Mouse (Mus musculus): ENCODE data around the gene Ehhadh.
A peak's percentile ranks its signal among the peaks of the same experiment; 100 is the strongest.
"Not testable (repeated sequence)": the region's sequence is repeated elsewhere in the genome, so short reads cannot be mapped to it uniquely, and the experiment has no call there.

Gene Ehhadh

DNA sequence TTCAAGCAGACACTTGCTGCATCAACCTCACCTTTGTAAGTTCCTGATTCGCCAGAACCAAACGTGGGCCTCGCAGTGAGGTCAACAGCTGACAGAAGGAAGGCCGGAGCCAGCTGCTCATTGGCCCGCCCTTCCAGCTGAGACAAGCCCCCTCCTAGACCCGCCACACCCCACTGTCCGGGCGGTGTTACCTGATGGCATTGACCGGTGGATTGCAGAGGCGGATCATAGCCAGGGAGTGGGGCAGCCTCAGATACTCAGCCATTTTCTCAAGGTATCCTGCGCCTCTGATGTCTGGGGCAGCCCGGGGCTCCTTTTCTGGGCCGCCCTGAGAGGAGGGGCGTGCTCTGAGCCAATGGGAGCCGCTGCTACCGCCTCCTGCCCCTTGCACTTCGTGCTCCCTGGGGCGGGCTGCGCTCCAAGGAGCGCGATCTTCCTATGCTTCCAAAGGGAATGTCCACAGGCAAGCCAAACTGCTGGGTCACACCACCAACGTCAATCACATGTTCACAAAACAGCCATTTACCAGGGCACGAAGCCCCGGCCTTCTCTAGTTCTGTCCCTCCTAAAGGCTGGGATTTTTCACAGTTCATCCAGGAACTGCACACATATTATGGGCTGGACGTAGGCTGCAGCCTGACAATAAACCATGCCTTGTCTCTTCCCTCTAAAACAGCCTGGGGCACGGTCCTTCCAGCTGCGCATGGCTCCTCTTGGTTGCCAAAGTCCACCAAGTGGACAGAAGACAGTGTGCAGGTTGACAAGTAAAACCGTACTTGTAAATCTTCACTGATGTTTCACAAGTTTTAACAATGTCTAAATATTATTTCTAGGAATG lies at the start of gene Ehhadh:
Ehhadh (minus strand) TSS at position 292 of the 838 bp plus-strand sequence.
- DNase-seq: peak; percentile 83 to 95

DNA sequence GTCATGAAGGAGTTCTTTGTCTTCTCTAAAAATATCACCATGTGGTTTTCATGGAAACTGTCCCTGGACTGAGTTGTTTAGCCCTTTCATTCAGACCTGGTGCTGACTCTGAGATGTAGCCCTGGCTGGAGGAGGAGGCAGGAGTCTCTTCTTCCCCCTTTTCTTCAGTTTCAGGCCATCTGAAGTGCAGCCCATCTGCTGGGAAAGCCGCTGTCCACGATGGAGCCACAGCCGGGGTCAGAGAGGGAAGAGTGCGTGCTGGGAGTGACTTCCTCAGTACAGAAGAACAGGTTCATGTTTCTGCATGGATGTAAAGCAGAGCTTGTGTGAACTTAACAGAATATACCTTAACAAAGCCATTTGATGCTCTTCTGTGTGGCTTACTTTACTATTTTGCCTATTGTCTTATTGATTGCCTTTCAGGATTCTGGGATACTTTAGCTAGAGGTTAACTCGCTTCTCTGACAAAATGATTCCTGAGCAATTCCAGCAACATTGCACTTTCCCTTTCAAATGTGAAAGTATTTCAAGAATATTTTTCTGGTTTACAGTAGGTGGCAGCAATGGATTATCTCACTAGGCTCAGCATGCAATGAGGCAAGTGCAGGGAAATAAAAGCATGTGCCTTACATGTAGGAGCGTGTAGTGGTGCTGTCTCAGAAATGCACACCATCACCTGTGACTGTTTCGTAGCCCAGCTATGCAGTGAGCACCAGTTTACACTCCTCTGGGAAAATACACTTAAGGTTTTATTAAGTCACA lies 48.9 kb upstream of the Ehhadh start:
- no peak for DNase-seq

DNA sequence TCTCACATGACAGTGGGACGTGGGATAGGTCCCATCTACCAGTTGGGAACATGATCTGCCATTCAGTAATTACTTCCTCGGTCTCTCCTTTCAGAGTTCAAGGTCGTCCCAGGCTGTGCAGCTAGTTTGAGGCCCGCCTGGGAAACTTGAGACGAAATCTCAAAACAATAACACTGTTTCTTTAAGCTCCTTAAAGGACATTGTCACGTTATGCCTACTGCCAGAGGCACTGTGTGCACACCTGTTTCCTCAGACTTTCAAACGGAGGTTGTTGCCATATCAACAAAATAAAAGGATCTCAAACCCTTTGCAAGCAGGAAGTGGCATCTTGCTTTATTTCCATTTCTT lies 48.0 kb upstream of the Ehhadh start:
- no peak for DNase-seq

DNA sequence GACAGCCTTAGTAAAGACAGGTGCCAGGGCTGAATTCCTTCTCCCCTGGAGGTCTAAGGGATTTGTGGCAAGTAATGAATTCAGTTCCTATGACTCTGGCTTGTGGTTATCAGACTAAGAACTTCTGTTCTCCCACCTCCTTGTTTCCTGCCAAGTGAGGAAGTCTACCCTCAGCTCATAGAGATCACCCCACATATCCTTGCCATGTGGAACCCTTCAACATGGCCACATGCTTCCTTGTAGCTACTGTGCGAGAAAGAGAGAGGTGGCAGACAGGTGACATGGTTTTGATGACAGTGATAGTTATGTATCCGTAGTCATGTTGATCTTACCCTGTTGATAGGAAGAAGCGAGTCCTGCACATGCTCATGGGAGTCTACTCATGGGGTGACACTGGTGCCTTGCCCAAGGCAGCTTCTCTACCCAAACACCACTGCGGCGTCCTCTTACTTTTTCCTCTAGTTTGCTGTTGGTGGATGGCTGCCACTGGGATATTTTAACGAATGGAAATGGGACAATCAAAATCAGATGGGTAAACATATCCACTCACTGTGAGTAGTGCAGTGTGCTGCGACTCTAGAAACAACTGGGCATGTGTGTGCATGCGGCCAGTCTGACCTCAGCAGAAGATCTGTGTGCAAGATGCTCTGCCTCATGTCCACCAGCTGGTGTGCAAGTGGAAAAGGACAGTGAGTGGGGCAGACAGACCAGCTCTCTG lies 47.4 kb upstream of the Ehhadh start:
- DNase-seq: no peak

DNA sequence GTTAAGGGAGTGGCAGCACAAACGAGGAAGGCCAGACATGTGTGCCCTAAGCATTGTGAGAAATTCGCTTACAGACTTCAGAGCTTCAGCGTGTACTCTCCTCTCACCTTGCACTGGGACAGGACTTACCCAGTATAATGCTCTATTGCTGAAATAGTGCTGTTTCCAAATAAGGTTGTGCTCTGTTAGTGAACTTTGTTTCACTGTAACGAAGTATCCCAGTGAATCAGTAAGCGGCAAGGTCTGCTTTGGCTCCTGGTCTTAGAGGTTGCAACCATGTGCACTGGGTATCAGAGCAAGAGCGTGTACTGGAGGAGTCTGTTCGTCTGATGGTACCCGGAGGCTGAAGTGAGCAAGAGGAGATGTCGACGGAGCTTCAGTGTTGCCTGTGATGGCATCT lies 46.4 kb upstream of the Ehhadh start:
- DNase-seq: no peak

DNA sequence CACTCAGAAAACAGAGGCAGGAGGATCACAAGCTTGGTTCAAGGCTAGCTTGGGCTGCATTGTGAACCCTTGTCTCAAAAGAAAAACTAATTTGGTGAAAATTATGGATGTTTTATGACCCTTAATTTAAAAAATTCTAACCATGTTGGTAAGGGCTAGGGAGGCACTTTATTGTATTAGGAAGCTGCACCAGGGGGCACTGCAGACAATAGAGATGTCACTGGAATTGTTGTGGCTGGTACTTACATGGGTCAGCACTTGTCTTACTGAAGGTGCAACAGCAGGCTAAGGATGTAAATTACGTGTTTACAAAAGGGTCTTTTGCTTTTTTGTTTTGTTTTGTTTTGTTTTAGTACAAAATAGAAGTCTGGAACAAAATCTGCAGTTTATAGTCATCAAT lies 45.9 kb upstream of the Ehhadh start:
- no peak for DNase-seq

DNA sequence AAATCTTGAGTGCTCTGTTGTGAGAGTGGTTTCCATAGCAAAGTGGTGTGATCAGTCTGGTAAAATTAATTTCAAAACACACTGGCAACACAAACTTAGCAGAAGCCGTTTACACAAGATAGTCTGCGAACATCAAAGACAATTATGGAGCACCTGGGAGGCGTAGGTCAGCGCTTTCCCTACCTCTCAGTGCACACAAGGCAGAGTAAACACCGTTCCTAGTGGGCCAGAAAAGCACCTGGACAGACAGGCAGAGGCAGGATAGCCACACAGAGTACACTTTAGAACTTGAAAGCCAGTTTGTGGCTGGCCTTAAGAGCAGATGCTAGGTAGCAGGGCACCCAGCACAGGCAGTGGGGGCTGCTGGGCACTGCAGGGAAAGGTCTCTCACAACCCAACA lies 44.2 kb upstream of the Ehhadh start:
- no peak for DNase-seq

DNA sequence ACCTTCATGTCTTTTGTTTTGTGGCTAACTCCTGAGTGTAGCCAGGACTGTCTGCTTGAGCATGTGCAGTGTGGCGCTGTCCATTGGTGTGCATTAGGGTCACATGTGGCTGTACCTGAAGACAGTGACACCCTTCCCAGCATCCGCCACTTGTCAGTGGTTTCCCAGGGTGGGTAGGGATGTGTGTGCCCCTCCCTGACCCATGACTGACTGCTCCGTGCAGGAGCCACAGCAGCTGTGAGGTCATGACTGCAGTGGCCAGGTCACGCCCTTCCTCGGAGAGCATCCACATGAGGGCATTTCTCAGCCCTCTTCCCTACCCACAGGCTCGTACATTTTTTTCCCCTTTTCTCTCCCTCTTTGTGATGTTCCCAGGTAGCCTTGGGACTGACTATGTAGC lies 43.2 kb upstream of the Ehhadh start:
- DNase-seq: no peak

DNA sequence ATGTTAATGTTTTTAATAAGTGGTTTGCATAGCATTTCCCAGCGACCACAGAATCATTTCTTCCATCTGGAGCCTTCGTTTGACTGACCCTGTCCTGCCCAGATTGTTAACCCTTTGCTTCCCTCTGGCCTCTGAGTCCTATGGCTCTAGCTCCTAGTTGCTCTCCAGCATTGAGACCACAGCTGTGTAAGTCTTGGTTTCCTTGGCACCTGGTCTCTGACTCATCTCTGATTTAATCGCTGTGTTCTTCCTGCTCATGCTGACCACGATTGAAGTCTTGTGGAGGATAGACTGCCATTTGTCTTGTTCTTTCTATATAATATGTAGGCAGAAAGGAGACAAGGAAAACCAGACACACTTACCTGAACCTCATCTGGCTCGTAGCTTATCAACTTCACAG lies 42.1 kb upstream of the Ehhadh start:
- DNase-seq: no peak

DNA sequence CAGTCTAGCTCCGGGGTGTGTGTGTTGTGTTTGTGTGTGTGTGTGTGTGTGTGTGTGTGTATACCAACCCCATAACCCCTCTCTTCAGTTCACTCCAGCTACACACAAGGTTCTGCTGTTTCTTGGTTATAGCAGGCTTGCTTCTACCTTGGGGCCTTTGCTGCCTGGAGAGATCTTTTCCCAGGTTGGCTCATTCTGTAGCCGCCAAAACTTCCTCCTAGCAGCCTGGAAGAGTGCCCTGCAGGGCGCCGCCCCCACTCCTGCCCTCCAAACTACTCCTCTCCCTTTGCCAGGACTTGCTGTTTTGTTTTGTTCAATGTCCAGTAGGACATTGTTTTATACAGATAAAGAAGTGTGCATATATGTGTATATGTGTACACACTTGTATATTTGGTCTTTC lies 40.0 kb upstream of the Ehhadh start:
- peak; percentile 40 to 52 for DNase-seq

DNA sequence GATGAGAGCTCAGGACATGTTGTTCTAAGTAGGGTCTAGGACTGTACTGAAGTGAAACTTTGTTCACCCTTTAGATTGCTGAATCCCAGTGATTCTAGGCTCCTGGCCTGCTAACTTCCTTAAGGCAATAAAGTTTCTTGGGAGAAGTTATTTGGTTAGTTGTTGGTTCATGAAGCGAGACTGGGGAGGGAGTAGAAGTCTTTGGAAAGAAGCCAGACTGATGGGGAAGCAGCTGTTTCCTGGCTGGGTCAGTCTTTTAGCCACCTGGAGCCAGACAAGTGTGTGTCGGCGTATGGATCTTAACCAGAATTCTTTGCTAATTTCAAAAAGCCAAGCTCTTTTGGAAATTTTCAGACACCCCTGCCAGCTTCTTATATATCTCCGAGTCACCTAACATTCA lies 39.5 kb upstream of the Ehhadh start:
- peak; percentile 56 to 71 for DNase-seq

DNA sequence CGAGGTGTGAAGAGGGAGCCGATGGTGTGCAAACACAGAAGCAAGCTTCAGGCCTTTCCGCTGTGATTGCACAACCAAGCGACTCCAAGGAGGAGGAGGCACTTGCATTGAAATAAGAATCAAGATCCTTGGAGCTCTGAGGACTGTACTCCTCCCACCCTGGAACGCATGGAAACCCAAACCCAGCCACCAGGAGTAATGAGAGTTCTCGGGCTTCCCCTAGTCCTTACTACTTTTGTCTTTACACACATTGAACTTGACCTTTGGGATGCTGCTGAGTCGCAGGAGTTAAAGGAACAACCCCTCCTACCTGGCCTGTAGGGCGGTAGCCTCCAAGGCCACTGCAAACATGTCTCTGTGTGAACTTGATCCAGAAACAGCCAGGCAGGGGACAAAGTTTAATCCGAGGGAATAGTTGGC lies 38.0 kb upstream of the Ehhadh start:
- DNase-seq: peak; percentile 68 to 89

DNA sequence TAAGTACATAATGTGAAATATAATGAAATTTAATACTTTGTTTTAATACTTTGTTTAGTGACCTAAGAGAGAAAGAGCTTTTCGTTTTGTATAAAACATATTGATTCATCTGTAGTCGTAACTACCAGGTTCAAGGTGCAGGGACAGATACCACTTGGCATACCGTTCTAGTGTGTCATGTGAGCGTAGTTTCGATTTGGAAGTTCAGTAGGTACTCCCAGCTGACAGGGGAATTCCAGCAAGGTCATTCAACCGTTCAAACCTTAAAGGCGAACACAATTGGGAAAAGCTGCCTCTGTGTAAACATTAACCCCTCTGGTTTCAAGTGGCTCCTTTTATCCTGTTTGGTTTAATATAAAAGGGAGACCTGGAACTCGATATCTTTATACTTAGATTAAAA lies 31.0 kb upstream of the Ehhadh start:
- DNase-seq: peak; percentile 65 to 79

DNA sequence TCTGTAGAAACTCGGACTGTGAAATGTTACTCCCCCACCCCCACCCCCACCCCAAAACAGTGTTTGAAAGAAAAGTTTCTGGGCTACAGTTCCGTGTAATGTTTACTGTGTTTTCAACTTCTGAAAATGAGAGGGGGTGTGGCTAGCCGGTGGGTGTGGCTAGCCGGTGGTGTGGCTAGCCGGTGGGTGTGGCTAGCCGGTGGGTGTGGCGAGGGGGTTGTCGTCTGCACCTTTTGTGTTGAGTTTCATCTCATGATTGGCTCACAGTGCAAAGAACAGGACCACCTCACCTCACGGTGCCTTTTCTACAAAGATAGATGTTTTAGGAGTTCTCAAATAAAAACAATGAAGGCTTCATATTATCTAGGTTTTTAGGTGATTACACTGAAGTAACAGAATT lies 30.5 kb upstream of the Ehhadh start:
- DNase-seq: peak; percentile 75 to 84

DNA sequence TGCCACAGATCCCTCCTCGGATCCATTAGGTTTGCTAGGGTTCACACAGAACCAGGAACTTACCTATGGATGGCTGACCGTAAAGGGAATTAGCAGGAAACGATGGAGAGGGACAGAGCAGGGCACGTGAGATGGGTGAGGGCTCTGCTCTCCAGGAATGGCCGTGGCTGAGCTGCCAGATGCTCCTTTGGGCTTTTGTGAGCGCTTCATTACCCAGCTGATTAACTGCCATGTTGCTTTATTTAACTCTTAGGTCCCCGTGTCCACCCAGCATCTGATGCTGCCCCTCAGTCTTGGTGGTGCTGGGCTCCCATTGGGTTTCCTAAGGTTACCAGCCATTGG lies 28.0 kb upstream of the Ehhadh start:
- DNase-seq: no peak

DNA sequence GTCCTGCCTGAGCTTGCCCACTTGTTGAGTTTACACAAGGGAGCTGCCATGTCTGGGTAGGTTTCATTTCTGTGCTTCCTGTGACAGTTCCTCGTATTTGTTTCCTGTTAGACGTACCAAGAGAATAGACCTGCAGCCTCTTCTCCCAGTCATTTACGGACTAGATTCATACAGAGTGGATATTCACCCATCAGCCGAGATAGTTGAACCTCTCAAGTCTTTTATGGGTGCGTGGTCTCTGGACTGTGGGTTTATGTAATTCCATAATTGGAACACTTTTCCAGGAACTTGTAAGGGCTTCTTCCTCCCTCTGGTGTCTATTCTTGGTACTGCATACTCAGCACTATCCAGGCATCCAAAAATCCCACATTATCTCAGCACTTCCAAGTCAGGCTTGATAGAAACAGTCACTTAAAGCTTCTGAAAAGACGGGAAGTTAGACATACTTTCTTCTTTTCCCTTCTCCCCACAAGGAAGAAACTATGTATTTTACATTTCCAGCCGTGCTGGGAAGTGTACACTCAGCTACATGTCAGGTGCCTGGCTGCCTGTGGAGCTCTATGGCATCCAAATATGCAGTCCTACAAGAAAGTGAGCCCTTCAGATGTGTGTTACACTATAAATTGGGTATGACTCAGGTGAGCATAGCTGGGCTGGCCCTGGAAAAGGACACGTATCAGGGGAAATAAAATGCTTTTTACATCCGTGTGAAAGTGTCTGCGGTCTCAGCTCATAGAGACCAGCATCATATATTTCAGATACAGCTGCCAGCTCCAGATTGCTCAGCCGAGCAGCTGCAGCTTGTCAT lies 27.5 kb upstream of the Ehhadh start:
- peak in 1 of 2 experiments; percentile 66 for DNase-seq

DNA sequence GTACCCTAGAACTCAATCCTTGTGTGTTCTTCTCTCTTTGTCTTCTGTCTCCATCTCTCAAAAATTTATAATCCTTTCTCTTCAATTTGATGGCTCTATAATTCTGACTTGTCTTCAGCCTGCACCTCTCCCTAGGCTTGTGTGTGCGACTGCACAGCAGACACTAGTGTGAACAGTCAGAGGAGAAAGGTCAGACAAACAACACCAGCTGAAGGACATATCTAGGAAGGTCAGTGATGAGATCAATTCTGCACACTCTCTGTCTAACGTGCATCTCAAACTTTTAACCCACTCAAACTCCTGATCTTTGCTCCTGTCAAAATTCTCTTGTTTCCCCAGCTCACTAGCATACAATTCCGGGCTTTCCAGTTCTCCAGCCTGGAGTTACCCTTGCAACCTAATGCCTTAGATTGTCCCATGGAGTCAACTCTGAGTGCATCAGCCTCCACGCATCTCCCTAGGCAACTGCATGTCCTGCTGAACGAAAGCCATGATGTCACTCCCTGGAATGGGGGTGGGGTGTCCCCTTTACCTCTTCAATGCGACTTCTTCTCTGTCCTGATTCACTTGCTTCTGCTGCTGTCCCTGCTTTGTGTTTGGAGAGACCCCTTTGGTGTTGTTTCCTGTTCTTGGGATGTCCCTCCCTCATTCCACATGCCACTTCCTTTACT lies 25.7 kb upstream of the Ehhadh start:
- DNase-seq: no peak

DNA sequence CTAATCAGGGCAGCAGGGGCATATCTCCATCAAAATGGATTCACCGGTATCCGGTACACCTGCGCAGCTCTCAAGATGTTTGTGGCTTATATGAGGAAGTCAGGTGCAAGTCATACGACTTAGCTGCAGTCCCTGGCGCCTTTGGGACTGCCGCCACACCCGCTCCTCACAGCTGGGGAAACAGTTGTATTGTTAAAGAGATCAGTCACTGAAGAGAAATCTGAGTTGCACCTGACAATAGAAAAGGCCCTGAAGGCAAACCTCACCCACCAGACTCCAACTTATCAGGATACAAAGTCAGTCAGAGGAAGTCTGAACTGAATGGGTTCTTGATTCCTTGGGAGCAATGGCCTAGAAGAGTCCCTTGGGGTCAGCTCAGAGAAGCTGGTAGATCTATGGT lies 20.2 kb upstream of the Ehhadh start:
- DNase-seq: not testable (repeated sequence)

DNA sequence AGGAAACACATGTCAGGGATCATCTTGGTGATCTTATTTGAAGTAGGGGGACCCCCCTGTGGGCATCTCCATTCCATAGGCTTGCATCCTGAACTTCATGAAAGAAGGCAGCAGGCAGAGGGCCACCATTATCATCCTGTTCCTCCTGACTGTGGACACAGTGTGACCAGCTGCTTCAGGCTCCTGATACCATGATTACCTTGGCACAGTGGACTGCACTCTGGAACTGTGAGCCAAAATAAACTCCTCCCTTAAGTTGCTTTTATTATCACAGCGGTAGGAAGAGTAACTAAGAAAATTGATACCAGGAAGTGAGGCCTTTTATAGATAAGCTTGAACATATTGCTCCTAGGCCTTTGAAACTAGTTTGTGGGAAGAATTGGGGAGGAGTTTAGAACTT lies 19.3 kb upstream of the Ehhadh start:
- no peak for DNase-seq

DNA sequence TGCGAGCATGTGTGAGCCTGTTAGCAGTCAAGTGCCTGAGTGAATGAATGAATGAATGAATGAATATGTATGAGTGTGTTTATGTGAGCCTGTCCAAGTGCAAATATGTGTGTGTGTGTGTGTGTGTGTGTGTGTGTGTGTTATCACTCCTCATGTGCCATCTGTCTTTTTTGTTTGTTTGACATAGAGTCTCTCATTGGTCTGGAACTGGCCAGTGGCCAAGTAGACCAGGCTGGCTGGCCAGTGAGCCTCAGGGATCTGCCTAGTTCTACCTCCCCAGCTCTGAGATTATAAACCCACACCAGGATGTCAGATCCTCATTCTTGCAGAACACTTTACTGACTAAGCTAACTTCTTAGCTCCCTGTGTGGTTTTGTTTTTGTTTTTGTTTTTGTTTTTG lies 16.7 kb upstream of the Ehhadh start:
- peak; percentile 38 to 52 for DNase-seq

DNA sequence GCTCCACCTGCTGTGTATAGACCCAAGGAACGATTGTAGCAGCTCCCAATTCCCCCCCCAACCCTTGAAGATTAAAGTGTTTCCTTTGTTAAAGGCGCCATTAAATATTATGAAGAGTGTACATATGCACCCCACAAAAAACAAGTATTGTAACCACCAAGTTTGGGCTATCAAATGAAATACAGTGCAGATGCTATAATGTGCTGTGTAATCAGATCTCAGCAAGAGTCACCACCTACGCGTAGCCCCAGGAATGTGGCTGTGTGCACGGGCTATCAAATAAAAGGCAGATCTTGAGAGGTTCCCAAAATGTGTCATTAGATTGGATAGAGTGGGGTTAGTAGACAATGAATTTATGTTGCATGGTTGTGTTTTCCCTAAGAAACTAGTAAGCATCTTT lies 7.5 kb upstream of the Ehhadh start:
- DNase-seq: no peak

DNA sequence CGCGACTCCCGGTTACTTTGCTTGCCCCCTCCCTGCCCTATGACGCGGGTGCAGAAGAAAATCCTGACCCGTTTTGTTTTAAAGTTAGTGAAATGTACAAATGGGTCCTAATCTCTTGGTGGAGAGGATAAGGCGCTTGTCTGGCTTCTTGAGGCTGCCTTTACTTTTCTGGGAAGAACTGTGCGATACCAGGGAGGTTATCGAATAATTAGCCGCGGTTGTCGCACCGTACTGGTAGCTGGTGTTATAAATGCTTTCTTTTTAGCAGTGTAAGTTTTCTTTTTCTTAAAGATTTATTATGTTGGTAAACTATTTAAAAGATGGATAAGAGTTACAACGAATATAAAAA lies 7.1 kb upstream of the Ehhadh start:
- DNase-seq: no peak

Data from kidney, postnatal 25 days (tissue).